Mouse (Mus musculus) WW6 (cell line): Measurements from ENCODE around the gene Il22ra1.

Source experiments
- DNase-seq: peaks from one replicate; pipeline ENCODE4 v3.0.0-alpha.2; 2013; ENCODE audit warnings: low read depth, low spot score

The Il22ra1 gene

GRCm38 (mm10) chr4:135770611-135771305, 42.8 kb downstream of the Il22ra1 start:
- DNase-seq: no peak

GRCm38 (mm10) chr4:135771592-135771991, 43.6 kb downstream of the Il22ra1 start:
- no peak for DNase-seq

GRCm38 (mm10) chr4:135772671-135773070, 44.7 kb downstream of the Il22ra1 start:
- no peak for DNase-seq

- DNase-seq: no peak
Measured at GRCm38 (mm10) chr4:135774496-135774895, 46.5 kb downstream of the Il22ra1 start.

DNA sequence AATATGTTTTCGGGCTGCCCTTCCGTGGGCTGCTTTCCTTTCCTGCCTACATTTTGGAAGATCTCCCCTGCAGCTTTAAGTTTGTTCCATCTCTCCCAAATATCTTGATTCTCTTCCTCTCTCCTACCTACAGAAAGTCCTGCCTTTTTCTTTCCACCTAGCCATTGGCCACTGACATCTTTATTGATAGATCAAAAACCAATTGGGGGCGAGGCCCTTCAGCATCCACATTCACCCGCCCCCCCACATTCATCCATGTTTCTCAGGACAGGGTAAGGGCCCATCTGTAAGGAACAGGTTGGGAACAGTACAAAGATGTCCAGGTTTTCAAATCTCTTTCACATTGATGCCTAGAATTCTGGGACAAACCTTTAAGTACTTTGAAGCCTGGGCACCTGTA, 48.9 kb downstream of the Il22ra1 start:
- DNase-seq: no peak

DNA sequence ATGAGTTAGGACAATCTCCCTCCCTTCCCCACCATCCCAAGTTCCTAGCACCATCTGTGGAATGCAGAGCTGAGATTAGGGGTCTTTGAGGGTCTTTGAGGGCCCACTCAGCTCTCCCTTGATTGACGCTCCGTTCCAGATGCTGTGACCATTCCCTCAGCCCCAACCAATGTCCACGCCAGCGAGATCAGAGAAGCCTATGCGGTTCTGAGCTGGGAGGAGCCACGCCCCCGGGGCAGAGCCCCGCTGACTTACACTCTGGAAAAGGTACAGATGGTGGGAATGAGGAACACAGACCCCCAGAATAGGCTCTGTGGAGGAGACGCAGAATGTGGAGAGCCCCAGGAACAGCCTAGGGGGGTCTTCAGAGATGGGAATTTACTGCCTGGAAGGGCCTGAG, 51.7 kb downstream of the Il22ra1 start:
- DNase-seq: no peak

GRCm38 (mm10) chr4:135780255-135780654, 52.3 kb downstream of the Il22ra1 start:
- no peak for DNase-seq

- no peak for DNase-seq
Measured at GRCm38 (mm10) chr4:135781304-135781703, 53.3 kb downstream of the Il22ra1 start.

- no peak for DNase-seq
Measured at GRCm38 (mm10) chr4:135786581-135786980, 58.6 kb downstream of the Il22ra1 start.

GRCm38 (mm10) chr4:135787271-135787670, 59.3 kb downstream of the Il22ra1 start:
- no peak for DNase-seq

- DNase-seq: no peak
Measured at GRCm38 (mm10) chr4:135789135-135789534, 61.2 kb downstream of the Il22ra1 start.

DNA sequence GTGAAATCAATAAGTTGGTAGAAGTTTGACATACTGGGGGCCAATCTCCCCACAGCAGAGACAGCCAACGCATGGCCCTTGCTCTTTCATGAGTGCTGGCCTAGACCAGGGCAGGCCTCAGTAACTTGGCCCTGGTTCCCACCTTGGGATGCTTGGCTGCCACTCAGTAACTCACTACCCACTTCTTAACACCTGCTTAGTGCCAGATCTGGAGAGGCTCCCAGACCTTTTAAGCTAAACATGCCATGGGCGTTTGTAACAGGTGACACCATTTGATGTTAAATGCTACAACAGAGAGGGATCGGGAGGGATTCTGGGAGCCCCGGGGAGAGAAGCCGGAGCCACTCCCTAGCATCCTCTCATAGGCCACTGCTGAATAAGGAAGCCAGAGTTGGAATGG, 64.8 kb downstream of the Il22ra1 start:
- no peak for DNase-seq

- DNase-seq: no peak
Measured at GRCm38 (mm10) chr4:135797931-135798330, 70.0 kb downstream of the Il22ra1 start.

DNA sequence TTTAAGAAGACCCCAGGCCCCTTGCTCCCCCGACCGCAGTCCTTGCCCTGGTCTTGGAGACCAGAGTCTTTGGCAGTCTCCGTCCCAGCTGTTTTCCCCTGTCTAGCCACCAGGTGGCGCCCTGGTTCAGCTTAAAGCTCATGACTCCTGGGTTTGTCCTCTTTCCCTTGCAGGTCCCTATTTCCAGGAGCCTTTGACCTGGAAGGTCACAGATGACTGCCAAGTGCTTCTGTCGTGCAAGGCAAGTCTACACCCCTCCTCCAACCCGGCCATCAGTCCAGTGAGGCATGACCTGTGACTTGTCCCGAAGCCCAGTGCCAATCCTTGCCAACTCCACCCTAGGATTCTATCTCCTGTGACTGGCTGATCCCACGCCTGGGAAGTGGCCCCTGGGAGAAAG, 73.6 kb downstream of the Il22ra1 start:
- DNase-seq: peak; percentile 69
